Mouse (Mus musculus): ENCODE results near the gene Fgd3. TPM values are rescaled to one million over a fixed set of nuclear protein-coding genes. Genes with fewer than 3 reads are reported as not detected.

The Fgd3 gene
- total RNA-seq, 2 experiments from 2014 or later: 12.2 to 26.1 TPM

DNA sequence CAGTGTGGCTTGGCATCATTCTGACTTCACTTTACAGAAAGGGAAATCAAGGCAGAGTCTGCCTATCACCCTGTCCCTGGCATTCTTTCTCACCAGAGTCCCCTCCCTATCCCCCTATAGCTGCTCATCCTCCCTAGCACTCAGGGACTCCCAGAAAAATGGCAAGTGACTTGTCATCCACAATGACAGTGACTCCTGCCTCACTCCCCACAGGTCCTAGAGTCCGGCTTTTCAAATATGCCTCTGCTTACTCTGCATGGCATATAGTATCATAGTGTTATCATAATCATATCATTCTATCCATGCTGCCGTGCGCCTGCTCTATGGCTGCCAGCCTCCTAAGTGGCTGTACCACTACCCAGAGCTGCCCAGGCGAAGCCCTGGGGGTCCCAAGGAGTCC, 11.9 kb downstream of the Fgd3 start:
- ATAC-seq (ENCODE audit: poor library complexity, severe bottlenecking): no peak

DNA sequence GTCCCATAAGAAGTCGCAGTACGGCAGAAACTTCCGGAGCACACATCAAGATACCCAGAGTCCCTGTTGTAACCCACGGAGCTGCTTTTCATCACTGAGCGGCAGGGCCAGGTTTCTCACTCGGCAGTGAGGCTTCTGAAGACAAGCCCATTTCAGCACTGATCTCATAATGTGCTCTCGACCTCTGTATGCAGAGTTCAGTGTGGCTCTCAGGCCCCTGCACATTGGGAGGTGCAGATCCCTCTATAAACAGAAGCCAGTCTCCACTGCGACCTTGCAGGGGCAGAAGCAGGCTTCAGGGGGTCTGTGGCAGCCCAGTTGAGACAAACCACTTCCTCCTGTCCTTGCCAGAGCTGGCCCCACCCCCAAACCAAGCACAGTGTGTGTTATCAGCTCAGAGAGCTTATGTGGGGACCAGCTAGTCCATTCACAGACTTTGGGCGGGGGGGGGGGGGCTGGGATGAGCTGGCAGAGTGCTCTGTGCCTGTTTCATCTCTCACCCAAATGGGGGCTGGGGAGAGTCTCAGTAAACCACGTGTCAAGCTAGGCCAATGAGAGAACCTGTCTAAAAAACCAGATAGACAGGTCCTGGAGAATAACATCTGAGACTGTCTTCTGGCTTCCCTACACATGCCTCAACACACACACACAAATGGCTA, 12.7 kb downstream of the Fgd3 start:
- peak; percentile 53 for ATAC-seq (ENCODE audit: poor library complexity, severe bottlenecking)

GRCm38 (mm10) chr13:49306771-49307310, 13.3 kb downstream of the Fgd3 start:
- peak; percentile 31 for ATAC-seq (ENCODE audit: poor library complexity, severe bottlenecking)

DNA sequence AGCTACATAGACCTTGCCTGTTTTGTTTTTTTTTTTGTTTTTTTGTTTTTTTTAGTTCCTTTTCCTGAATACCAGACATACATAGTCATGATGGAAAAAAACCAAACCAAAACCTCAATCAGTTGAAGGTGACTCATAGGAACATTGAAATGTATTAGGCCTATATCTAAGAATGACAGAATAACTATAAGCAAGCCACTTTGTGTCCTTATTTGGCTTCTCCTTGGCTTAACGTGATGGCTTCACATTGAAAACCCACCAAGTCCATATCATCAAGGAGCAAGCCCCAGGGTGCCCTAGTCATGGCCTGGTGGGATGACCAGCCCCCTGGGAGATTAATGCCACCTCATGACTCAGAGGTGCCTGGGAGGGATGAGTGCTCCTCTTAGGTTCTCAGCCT, 19.3 kb downstream of the Fgd3 start:
- no peak for ATAC-seq (ENCODE audit: poor library complexity, severe bottlenecking)

GRCm38 (mm10) chr13:49298514-49299381, 21.4 kb downstream of the Fgd3 start:
- ATAC-seq (ENCODE audit: poor library complexity, severe bottlenecking): peak; percentile 88

- ATAC-seq (ENCODE audit: poor library complexity, severe bottlenecking): no peak
Observed at GRCm38 (mm10) chr13:49296270-49296669, 23.8 kb downstream of the Fgd3 start.

DNA sequence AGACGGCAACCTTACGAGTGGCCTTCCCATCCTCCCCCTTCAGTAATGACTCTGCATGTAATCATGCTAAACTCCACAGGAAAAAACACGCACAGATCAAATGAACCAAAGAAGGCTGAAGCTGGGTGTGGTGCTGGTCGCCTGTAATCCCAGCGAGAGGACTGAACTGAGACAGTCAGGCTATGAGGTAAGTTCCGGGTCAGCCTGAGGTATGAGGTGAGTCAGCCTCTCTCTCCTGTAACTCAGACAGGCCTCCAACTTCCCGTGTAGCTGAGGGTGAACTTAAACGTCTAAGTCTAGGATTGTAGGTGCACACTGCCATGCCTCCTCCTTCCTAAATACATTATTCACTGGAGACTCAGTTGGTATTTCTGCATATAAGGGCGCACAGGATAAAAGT, 26.0 kb downstream of the Fgd3 start:
- ATAC-seq (ENCODE audit: poor library complexity, severe bottlenecking): peak; percentile 48

DNA sequence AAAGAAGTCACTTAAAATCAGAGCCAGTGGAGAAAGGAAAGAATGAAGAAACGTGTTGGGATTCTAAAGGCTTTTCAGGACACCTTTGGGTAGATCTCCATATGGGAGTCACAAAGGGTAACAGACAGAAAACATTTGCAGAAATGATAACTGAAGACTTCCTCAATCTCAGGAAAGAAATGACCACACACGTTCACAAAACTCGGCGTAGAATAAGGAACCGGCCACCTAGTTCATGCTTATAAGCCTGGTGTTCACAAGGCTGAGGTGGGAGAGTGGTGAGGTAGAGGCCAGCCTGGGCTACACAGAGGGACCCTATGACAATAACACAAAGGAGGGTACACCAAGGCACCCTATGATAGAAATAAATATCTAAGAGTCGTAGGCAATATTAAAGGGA, 28.2 kb downstream of the Fgd3 start:
- ATAC-seq (ENCODE audit: poor library complexity, severe bottlenecking): peak; percentile 84

DNA sequence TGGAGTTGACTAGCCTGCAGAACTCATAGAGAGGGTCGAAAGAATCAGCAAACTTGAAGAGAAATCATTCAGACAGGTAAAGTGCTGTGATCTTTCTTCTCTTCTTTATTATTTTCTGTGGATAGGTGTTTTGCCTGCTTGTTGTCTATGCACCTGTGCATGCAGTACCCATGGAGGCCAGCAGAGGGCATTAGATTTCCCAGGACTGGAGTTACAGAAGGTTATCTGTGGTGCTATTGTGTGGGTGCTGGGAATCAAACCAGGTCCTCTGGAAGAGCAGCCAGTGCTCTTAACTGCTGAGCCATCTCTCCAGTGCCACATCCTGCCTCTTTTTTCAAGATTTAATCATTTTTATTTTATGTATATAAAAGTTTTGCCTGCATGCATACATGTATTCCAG, 28.7 kb downstream of the Fgd3 start:
- ATAC-seq (ENCODE audit: poor library complexity, severe bottlenecking): no peak

GRCm38 (mm10) chr13:49287224-49287623, 32.9 kb downstream of the Fgd3 start:
- ATAC-seq (ENCODE audit: poor library complexity, severe bottlenecking): no peak

- no peak for ATAC-seq (ENCODE audit: poor library complexity, severe bottlenecking)
Observed at GRCm38 (mm10) chr13:49286750-49287149, 33.4 kb downstream of the Fgd3 start.

- no peak for ATAC-seq (ENCODE audit: poor library complexity, severe bottlenecking)
Observed at GRCm38 (mm10) chr13:49283686-49284085, 36.4 kb downstream of the Fgd3 start.

DNA sequence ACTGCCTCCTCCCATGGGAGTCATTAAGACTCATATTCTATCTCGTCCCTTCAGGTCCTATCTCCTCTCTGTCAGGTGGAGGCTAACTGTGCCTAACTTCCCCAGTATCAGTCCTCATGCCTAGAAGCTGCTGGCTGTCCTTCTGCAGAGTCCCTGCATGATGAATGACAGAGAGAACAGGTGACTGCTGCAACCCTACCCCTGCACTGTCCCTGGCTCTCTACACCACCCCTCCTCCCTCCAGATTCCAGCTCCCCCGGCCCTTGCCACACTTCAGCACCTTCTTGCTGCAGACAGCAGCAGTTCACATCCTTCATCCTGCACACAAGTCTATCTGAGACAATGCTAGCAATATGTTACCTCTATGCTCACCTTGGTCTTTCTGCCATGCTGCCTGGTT, 37.9 kb downstream of the Fgd3 start:
- no peak for ATAC-seq (ENCODE audit: poor library complexity, severe bottlenecking)

DNA sequence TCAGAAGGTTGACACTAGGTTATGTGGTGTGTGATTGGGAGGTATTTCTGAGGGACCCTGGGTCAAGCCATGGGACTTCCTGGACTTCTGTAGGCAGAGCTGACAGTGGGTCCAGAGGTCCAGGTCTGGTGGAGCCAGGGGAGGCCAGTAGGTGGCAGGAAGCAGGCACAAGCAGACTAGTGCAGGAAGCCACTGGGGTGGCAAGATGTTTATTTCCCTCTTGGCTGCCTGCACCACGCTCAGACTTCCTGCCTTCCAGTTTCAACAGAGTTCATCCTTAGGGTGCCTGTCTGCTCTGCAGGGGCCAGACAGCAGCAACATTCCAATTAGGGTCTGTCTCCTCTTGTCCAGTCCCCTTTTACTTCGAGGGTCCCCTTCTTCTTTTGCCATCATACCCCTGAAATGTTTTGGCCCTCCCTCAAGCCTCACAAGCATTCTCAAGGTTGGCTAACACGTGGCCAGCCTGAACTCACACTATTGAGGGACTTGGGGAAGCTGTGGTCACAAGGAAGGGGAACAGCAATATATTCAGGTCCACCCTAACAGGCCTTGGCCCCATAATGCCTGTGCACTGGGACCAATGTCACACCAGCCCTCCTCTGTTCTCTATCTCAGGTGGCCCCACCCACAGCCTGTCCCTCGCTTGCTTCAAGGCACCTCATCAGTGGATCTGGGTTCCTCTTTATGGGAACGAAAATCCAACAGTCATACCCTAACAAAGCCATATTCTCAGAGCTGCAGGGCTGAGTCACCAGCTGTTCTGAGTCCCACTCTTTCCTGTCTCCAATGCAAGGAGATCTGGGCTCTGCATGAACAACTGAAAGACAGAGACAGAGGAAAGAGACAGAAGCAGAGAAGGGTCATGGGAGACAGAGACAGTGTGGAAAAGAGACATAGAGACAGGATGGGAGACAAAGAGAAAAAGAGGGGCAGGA, 48.0 kb downstream of the Fgd3 start:
- peak; percentile 87 for ATAC-seq (ENCODE audit: poor library complexity, severe bottlenecking)

DNA sequence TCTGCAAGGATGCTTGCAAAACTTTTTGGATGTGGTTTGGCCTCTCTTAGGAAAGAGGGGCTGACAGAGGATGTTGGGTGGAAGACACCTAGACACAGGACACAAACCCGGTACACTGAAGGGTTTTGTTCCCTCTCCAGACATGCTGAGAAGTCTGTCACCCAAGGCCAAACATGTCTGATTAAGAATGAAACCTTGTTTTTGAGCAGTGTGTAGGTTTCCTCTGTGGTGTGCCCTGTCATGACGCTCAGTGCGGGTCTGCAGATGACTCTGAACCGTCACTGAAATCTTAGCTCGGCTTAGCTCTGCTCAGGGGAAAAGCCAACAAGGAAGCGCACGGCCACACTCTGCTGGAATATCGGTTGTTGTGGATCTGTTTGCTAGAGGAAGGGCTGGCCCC, 49.6 kb downstream of the Fgd3 start:
- peak; percentile 17; the same call in 1 of the 2 replicates for ATAC-seq (ENCODE audit: poor library complexity, severe bottlenecking)

GRCm38 (mm10) chr13:49267645-49268044, 52.5 kb downstream of the Fgd3 start:
- peak; percentile 10; the same call in 1 of the 2 replicates for ATAC-seq (ENCODE audit: poor library complexity, severe bottlenecking)

GRCm38 (mm10) chr13:49260036-49260722, 59.9 kb downstream of the Fgd3 start:
- ATAC-seq (ENCODE audit: poor library complexity, severe bottlenecking): peak; percentile 22; the same call in 1 of the 2 replicates

DNA sequence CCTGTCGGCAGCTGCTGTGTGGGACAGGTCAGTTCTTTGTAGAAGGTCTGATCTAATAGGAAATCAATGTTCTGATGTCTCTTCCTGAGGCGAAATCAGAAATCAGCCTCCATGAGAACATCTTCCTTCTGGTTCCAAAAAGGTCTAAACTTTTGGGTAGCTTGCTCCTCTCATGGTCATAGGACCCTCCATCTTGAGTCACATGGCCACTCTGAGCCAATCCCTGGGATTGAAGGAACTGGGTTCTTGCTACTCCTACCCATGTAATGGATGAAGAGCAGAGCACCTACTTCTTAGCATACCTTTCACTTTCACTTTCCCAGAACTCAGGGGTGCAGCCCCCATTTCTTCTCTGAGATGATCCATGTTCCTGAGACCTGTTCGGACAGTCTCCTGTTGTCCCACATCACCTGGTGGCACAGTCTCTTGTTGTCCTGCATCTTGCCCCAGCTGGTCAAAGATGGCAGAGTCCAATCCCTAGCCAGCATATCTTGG, 62.2 kb downstream of the Fgd3 start:
- no peak for ATAC-seq (ENCODE audit: poor library complexity, severe bottlenecking)

DNA sequence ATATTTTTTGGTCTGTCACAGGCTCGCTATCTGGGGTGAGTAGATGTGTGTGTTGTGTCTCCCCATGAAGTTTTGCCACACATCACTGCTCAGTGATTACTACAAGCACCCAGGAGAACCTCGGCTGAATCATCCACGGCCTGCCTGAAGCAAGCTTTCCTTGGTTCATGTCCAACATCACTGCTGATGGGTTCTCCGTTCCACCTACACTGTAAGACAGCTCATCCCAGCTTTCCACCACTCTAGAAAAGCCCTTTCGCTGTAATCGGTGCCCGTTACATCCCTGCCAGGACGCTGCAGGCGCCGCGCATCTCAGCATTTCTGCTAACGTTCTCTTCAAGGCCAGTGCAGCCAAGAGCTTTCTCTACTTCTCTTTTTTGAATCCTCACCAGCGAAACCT, 67.4 kb downstream of the Fgd3 start:
- 0 out of 2 replicates have a peak, but pooled peaks have one; percentile 18 for ATAC-seq (ENCODE audit: poor library complexity, severe bottlenecking)

DNA sequence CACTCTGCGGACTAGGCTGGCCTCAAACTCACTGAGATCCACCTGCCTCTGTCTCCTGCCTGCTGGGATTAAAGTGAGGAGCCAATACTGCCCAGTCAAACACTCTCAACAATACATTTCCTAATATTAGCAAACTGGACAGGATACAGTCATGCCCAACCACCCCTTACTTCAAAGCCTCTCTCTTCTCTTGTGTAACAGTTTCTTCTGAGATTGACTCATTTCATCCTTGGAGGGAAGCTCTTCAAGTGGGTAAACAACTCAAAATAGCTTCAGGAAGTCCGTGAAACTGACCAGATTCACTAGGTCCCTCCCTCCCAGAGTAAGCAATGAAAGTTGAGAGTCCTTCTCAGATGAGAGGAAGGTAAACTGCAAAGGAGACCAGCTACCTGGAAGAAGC, 68.0 kb downstream of the Fgd3 start:
- peak; percentile 65 for ATAC-seq (ENCODE audit: poor library complexity, severe bottlenecking)

Data from megakaryocyte, adult 5-6 weeks (primary cell).